Mouse (Mus musculus) intestine, postnatal 0 days (tissue): ENCODE measurements around the gene Pknox2. TPM values are rescaled to one million over a fixed set of nuclear protein-coding genes. Genes with fewer than 3 reads are reported as not detected.

Experiments used
- ATAC-seq: fragments of 200-750 bp; cut with Nextera tagmentation; 2 replicates; pipeline ENCODE4 v1.8.0; 2017; ENCODE audit warnings: mild to moderate bottlenecking, moderate TSS enrichment, moderate library complexity
- H3K27ac ChIP-seq: fragments of 300-500 bp; sonication (generic); 2 replicates; pipeline ENCODE4 v1.5.1; 2014; ENCODE audit warnings: mild to moderate bottlenecking, low read depth, low read length, moderate library complexity
- H3K27me3 ChIP-seq: fragments of 300-500 bp; sonication (generic); replicated peaks from 2 replicates; pipeline ENCODE4 v1.6.1; 2014; ENCODE audit warnings: low read length, mixed read lengths; ENCODE audit not compliant: control insufficient read depth, insufficient read depth
- H3K36me3 ChIP-seq: fragments of 300-500 bp; sonication (generic); 2 replicates; pipeline ENCODE4 v1.6.1; 2014; ENCODE audit warnings: mild to moderate bottlenecking, moderate library complexity; ENCODE audit not compliant: control insufficient read depth, insufficient read depth
- H3K4me1 ChIP-seq: fragments of 300-500 bp; sonication (generic); replicated peaks from 2 replicates; pipeline ENCODE4 v1.6.1; 2014; ENCODE audit warnings: antibody characterized with exemption, low read length, mixed read lengths; ENCODE audit not compliant: control insufficient read depth, insufficient read depth
- H3K4me2 ChIP-seq: fragments of 300-500 bp; sonication (generic); replicated peaks from 2 replicates; pipeline ENCODE4 v1.6.1; 2014; ENCODE audit warnings: low read depth, mild to moderate bottlenecking, moderate library complexity
- H3K4me3 ChIP-seq: fragments of 300-500 bp; sonication (generic); 2 replicates; pipeline ENCODE4 v1.5.1; 2014; ENCODE audit warnings: low read depth, low read length
- H3K9ac ChIP-seq: fragments of 300-500 bp; sonication (generic); 2 replicates; pipeline ENCODE4 v1.6.1; 2014; ENCODE audit warnings: mild to moderate bottlenecking, low read depth, low read length
- H3K9me3 ChIP-seq: fragments of 300-500 bp; sonication (generic); 2 replicates; pipeline ENCODE4 v1.6.1; 2016; ENCODE audit warnings: mixed run types; ENCODE audit not compliant: control insufficient read depth
- CTCF ChIP-seq: sonication (generic); IDR thresholded peaks from 2 replicates; pipeline ENCODE4 v1.5.1; 2016; ENCODE audit warnings: low read depth, mild to moderate bottlenecking, control low read depth, antibody characterized with exemption, moderate library complexity
- WGBS: fragments of 180-500 bp; shearing (Covaris S2); extraction: QIAGEN DNeasy Blood & Tissue Kit; methylation state at CpG from one replicate; pipeline ENCODE4 v1.1.7; 2014; 5-methylcytosine and 5-hydroxymethylcytosine counted together
- polyA plus RNA-seq: library from polyadenylated mRNA; unstranded; fragments of >200 nt; fragmentation: Nextera tagmentation; extraction: Ambion mirVana; gene quantifications from 2 replicates; pipeline ENCODE4 v1.2.1, GENCODE M21; 2015

Gene Pknox2
- polyA plus RNA-seq, 1 experiment from 2014 or later: 2.4 TPM

DNA sequence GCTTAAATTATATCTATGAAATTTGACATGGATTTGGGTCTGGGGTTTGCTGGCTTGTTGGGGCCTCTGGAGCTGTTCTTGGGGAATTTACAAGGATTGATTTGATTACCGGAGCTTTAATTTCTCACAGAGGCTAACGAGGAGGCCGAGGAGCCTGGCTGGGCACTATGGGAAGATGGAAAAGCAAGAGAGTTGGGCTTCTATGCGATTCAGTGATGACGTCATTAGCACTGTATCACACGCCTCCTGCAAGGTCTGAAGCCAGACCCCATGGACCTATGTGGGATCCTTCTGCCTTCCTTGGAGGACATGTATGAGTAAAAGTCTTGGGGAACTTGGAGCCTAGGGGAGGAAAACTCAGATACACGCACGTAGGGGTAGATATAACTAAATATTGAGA lies 30.3 kb upstream of the Pknox2 start:
- TF ChIP-seq CTCF: no peak
- no peak overlapping the region for H3K9ac ChIP-seq
- H3K9me3 ChIP-seq: no peaks in the 10 kb centered on the region
- H3K4me2 ChIP-seq: no peak overlapping the region
- no peaks in the 10 kb centered on the region for H3K27me3 ChIP-seq
- no peaks in the 10 kb centered on the region for H3K36me3 ChIP-seq
- H3K27ac ChIP-seq: no peak overlapping the region
- H3K4me1 ChIP-seq: no peaks in the 10 kb centered on the region
- no peak for ATAC-seq
- 68% methylated on average over 8 of the region's 8 CpGs for WGBS
- H3K4me3 ChIP-seq: no peak overlapping the region

DNA sequence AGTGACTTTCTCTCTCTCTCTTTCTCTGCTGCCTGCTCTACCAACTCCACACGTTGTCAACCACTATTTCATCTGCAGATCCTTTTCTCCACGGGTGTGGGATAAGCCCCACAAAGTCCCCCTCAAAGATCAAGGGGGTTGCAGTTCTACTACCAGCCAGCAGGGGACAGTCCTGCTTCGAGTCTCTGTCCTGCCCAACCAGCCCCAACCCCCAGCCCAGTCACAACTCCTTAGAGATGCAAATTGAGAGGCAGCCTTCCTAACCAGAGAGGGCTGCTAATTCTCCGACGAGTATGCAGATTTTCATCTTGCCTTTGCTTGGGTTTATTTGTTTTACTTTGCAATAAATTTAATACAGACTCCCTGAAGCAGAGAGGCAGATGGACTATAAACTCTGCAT lies 29.9 kb upstream of the Pknox2 start:
- no peak overlapping the region for H3K27ac ChIP-seq
- no peak overlapping the region for H3K9ac ChIP-seq
- no peaks in the 10 kb centered on the region for H3K27me3 ChIP-seq
- H3K4me2 ChIP-seq: no peak overlapping the region
- H3K4me1 ChIP-seq: no peaks in the 10 kb centered on the region
- H3K4me3 ChIP-seq: no peak overlapping the region
- 5% methylated on average over 5 of the region's 5 CpGs for WGBS
- no peaks in the 10 kb centered on the region for H3K36me3 ChIP-seq
- TF ChIP-seq CTCF: peak; percentile 91
- no peak for ATAC-seq
- no peaks in the 10 kb centered on the region for H3K9me3 ChIP-seq

DNA sequence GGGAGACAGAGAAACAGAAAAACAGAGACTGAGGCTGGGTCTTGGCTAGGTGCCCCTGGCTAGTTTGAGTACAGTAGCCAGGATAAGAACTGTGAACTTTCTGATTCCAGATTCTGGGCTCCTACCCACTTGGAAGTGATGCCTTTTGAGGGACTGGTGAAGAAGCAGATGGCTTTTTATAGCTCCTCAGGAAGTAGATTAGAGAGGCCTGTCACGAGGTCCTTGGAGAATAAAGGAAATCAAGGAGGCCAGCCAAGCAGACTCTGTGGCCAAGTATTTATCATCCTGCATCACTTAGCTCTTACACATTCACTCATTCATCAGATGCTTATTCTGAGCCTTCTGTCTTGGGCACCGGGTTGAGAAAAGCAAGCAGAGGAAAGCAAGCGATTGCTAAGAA lies 28.8 kb upstream of the Pknox2 start:
- H3K27me3 ChIP-seq: no peaks in the 10 kb centered on the region
- 58% methylated on average over 3 of the region's 3 CpGs for WGBS
- H3K36me3 ChIP-seq: no peaks in the 10 kb centered on the region
- H3K9ac ChIP-seq: no peak overlapping the region
- no peaks in the 10 kb centered on the region for H3K4me1 ChIP-seq
- no peaks in the 10 kb centered on the region for H3K9me3 ChIP-seq
- TF ChIP-seq CTCF: no peak
- no peak overlapping the region for H3K4me2 ChIP-seq
- H3K4me3 ChIP-seq: no peak overlapping the region
- no peak overlapping the region for H3K27ac ChIP-seq
- ATAC-seq: no peak

DNA sequence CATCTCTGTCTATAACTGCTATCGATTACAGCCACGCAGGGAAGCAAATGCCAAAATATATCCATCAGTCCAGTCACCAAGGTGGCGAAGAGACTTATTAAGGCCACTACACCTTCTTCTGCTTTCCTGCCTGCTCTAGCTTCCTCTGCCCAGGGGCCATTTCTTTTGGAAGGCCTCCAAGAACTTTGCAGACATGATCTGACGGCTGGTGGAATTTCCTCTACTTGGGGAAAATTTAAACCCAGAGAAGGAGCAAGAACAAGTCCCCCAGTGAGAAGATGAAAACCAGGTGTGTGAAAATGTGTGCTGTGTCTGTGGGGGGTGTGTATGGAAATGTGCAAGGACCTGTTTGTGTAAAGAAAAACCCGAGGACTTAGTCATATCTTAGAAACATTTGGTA lies 26.2 kb upstream of the Pknox2 start:
- no peak for TF ChIP-seq CTCF
- Histone ChIP-seq H3K4me3 (no peak overlapping the region), H3K4me1 (no peaks in the 10 kb centered on the region), H3K4me2 (no peak overlapping the region), H3K27me3 (no peaks in the 10 kb centered on the region), H3K27ac (no peak overlapping the region), H3K9me3 (no peaks in the 10 kb centered on the region), H3K9ac (no peak overlapping the region), H3K36me3 (no peaks in the 10 kb centered on the region)
- whole genome bisulfite sequencing: 64% methylated on average over 5 of the region's 5 CpGs
- no peak for ATAC-seq

DNA sequence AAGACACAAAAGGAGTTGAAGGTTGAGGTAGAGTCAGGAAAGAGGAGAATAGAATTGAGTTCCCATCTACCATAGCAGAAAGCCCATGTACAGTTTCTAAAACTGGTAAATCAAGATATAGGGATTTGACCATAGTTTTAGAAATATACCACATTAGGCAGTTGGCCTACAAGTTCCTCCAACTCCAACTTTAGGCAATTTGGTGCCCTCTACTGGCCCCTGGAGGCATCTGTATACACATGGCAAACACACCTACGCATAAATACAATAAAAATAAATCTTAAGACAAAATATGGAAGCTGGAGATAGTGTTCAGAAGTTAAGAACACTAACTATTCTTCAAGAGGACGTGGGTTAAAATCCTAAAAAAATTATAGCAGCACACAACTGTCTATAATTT lies 19.7 kb upstream of the Pknox2 start:
- 78% methylated on average over 2 of the region's 2 CpGs for WGBS
- TF ChIP-seq CTCF: peak; percentile 30
- H3K9me3 ChIP-seq: no peaks in the 10 kb centered on the region

DNA sequence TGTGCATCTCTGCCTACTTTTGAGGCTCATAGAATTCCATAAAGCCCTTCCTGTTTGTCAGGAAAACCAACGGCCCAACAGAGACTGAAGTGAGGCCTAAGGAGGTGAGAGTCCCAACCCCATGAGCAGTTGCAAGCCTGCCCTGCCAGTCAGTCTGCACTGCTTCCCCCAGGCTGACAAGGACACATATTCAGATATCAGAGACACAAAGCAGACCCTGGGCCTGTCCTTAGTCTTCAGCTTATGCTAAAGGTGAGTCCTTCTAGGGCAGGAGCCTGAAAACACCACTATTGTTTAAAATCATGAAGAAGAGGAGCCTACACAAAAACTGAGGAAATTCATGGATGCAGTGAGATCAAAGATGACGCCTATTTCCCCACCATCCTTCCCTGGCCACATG lies 13.5 kb upstream of the Pknox2 start:
- no peak overlapping the region for H3K27ac ChIP-seq
- no peaks in the 10 kb centered on the region for H3K9me3 ChIP-seq
- 75% methylated on average over 2 of the region's 2 CpGs for WGBS
- H3K27me3 ChIP-seq: no peaks in the 10 kb centered on the region
- no peak overlapping the region for H3K4me2 ChIP-seq
- H3K4me1 ChIP-seq: no peaks in the 10 kb centered on the region
- no peak overlapping the region for H3K4me3 ChIP-seq
- H3K9ac ChIP-seq: no peak overlapping the region
- no peak for ATAC-seq
- TF ChIP-seq CTCF: no peak
- H3K36me3 ChIP-seq: no peaks in the 10 kb centered on the region

More for the DNA sequence above, 19.7 kb upstream of the Pknox2 start:
- no peaks in the 10 kb centered on the region for H3K36me3 ChIP-seq
- no peak overlapping the region for H3K27ac ChIP-seq
- H3K4me1 ChIP-seq: no peaks in the 10 kb centered on the region
- H3K27me3 ChIP-seq: no peaks in the 10 kb centered on the region
- H3K4me2 ChIP-seq: no peak overlapping the region
- no peak overlapping the region for H3K4me3 ChIP-seq
- no peak for ATAC-seq
- no peak overlapping the region for H3K9ac ChIP-seq

DNA sequence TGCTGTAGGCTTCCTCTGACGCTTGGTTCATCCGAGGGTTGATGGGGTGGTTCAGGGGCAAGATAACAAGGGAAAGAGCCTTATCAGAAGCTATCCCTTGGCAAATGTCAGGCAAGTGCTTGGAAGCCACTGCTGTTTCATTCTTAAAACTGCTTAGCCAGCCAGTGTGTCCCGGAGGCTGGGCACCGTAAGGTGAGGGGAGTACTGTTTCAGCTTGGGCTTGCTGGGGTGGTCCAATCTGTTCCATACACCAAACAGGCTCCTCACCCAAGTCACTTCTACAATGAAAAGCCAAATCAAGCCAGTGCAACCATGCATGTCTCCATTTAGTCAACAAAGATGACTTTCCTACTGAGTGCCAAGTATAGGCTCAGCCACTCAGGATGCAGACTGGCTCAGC lies 679 bp upstream of the Pknox2 start:
- WGBS: 75% methylated on average over 4 of the region's 4 CpGs
- TF ChIP-seq CTCF: no peak
- peaks cover 26% of the 10 kb centered on the region for H3K27me3 ChIP-seq

More for the DNA sequence above, 679 bp upstream of the Pknox2 start:
- no peak overlapping the region for H3K4me2 ChIP-seq
- ATAC-seq: no peak
- H3K4me1 ChIP-seq: no peaks in the 10 kb centered on the region
- H3K27ac ChIP-seq: no peak overlapping the region
- no peak overlapping the region for H3K4me3 ChIP-seq
- no peaks in the 10 kb centered on the region for H3K36me3 ChIP-seq
- no peak overlapping the region for H3K9ac ChIP-seq
- no peaks in the 10 kb centered on the region for H3K9me3 ChIP-seq
